Mouse (Mus musculus) spleen, adult 2 months (tissue): ENCODE data around the gene Nos1.

ENCODE experiments used
- CTCF ChIP-seq: fragments of 200-500 bp; IDR thresholded peaks from 2 replicates; pipeline ENCODE4 v1.5.1; 2011; ENCODE audit warnings: mild to moderate bottlenecking, inconsistent platforms; ENCODE audit not compliant: insufficient read depth, insufficient read length, insufficient replicate concordance; ENCODE audit errors: extremely low read depth
- POLR2A ChIP-seq: fragments of 200-500 bp; IDR thresholded peaks from 2 replicates; pipeline ENCODE4 v1.6.1; 2011; ENCODE audit warnings: low read depth, low read length, inconsistent platforms

DNA sequence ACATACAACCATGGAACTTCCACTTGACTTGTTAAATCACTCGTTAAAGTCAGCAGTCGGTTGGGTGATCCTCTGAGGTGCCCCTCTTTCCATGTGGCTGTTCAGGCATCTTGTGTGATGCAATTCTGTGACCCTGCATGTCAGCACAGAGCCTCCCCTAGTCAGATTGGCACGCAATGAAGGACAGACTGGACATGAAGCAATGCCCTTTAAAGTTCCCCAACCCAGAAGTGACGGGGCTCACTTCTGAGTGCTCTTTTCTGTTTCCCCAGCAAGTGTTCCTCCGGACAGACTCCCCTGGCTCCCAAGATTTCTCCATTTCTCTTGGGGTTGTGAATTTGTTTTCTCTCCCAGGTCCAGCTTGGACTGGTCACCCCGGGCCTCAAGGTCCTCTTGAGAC, 49.5 kb upstream of the Nos1 start:
- TF ChIP-seq POLR2A (no peak), CTCF (no peak)
